Mouse (Mus musculus): ENCODE data around the gene Astn2. TPM values are rescaled to one million over a fixed set of nuclear protein-coding genes. Genes with fewer than 3 reads are reported as not detected.

The Astn2 gene
- polyA plus RNA-seq, 1 experiment from 2014 or later, result 0.97 TPM

- Histone ChIP-seq H3K27me3 (no peaks in the 10 kb centered on the region), H3K36me3 (no peaks in the 10 kb centered on the region), H3K27ac (no peak overlapping the region), H3K4me3 (no peak overlapping the region), H3K9ac (no peak overlapping the region), H3K4me2 (no peak overlapping the region), H3K4me1 (no peaks in the 10 kb centered on the region), H3K9me3 (no peaks in the 10 kb centered on the region)
- WGBS, result 78% methylated on average over 1 of the region's 1 CpGs
- no peak for ATAC-seq (ENCODE audit: borderline replicate concordance, extremely low read depth, low FRiP score, low TSS enrichment)
Measured at GRCm38 (mm10) chr4:65813500-65814175, 590.8 kb downstream of the Astn2 start.

DNA sequence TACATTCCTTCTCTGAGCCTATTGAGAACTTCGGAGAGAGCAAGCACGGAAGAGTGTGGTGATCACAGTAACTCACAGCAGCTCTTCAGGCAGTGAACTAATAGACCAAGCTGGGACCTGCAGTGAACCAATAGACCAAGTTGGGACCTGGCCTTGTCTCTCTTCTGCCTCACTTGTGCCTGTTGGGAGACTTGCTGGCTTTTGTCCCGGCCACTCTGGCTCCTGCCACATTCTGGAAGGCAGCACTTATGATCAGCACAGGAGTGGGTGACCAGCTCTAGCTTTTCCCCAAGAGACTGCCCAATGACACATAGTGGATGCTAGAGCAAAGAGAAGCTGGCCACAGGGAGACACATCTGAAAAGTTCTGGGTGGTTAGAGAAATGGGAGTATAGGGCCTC, 597.1 kb downstream of the Astn2 start:
- Histone ChIP-seq H3K36me3 (no peaks in the 10 kb centered on the region), H3K9ac (no peak overlapping the region), H3K27me3 (no peaks in the 10 kb centered on the region), H3K4me1 (no peaks in the 10 kb centered on the region), H3K4me3 (no peak overlapping the region), H3K27ac (no peak overlapping the region), H3K9me3 (no peaks in the 10 kb centered on the region), H3K4me2 (no peak overlapping the region)
- no peak for ATAC-seq (ENCODE audit: borderline replicate concordance, extremely low read depth, low FRiP score, low TSS enrichment)
- WGBS, result 78% methylated on average over 3 of the region's 3 CpGs

DNA sequence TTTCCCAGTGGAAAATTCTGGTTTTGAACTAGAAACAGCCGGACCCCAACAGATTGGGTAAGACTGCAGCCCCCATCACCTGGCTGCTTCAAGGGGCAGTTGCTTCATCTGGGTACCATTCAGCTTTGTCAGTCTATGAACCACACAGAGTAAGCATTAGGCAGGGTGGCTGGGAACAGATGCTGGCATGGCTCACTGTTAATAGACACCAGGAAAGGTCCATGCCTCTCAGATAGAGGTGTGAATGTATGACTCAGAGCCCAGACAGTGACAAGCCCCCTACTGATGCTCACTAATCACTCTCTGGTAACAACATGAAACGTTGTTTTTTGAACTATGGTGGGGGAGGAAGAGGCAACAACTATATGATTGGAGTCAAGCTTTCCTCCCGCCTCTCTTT, 603.2 kb downstream of the Astn2 start:
- H3K27ac ChIP-seq, result no peak overlapping the region
- H3K4me2 ChIP-seq, result no peak overlapping the region
- H3K36me3 ChIP-seq, result no peaks in the 10 kb centered on the region
- WGBS, result 57% methylated on average over 3 of the region's 3 CpGs
- H3K9me3 ChIP-seq, result no peaks in the 10 kb centered on the region
- no peak overlapping the region for H3K4me3 ChIP-seq
- no peaks in the 10 kb centered on the region for H3K27me3 ChIP-seq
- no peaks in the 10 kb centered on the region for H3K4me1 ChIP-seq
- ATAC-seq (ENCODE audit: borderline replicate concordance, extremely low read depth, low FRiP score, low TSS enrichment), result no peak
- H3K9ac ChIP-seq, result no peak overlapping the region

DNA sequence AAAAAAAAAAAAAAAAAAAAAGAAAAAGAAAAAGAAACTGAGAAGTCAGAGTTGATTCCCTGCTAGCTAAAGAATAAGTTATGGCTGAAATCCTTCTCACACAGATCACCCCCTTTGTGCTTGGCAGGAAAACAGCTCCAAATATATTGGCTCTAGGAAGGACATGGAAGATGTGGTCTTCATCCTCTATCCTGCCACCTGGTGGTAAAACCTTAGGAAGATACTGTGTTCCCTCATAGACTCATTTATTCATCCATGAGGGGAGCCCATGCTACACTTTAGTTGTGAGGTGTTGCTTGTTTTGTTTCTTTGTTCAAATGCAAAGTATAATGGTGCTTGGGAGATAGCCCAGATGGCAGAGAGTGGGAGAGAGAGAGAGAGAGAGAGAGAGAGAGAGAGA, 613.4 kb downstream of the Astn2 start:
- H3K9ac ChIP-seq, result no peak overlapping the region
- no peak overlapping the region for H3K27ac ChIP-seq
- no peak overlapping the region for H3K4me2 ChIP-seq
- no peaks in the 10 kb centered on the region for H3K27me3 ChIP-seq
- no peak for ATAC-seq (ENCODE audit: borderline replicate concordance, extremely low read depth, low FRiP score, low TSS enrichment)
- no peaks in the 10 kb centered on the region for H3K9me3 ChIP-seq
- H3K4me1 ChIP-seq, result no peaks in the 10 kb centered on the region
- H3K4me3 ChIP-seq, result no peak overlapping the region
- H3K36me3 ChIP-seq, result no peaks in the 10 kb centered on the region

DNA sequence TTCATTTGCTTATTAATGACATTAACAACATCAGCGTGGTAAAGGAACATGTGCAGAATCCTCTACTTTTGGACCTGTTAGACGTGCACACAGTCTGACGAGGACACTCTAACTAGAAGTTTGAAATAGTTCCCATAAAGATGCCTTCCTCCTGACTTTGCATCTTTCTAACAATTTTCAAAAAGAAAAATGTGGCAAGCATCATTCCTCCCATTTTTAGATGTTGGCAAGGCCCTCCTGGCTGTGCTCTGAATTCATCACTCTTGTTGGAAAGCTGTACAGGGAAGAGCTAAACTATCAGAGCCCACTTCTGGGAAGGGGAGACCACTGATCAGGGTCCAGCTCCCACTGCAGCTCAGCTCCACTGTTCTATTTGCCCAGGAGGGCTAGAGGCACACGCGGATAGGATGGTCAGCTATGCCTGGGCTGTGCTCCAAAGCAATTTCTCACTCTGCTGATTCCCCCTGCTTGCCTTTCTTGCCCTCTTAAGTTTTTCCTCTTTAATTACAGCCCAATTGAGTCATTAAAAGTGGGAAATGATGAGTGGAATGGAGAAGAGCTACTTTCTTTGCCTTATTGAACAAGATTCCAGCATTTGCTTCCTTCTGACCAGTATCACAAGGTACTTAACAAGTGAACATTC, 630.9 kb downstream of the Astn2 start:
- no peaks in the 10 kb centered on the region for H3K4me1 ChIP-seq
- no peaks in the 10 kb centered on the region for H3K36me3 ChIP-seq
- H3K27ac ChIP-seq, result no peak overlapping the region
- no peak for ATAC-seq (ENCODE audit: borderline replicate concordance, extremely low read depth, low FRiP score, low TSS enrichment)
- H3K9ac ChIP-seq, result no peak overlapping the region
- WGBS, result 72% methylated on average over 5 of the region's 5 CpGs
- H3K4me2 ChIP-seq, result no peak overlapping the region
- H3K4me3 ChIP-seq, result no peak overlapping the region
- no peaks in the 10 kb centered on the region for H3K27me3 ChIP-seq
- H3K9me3 ChIP-seq, result no peaks in the 10 kb centered on the region

GRCm38 (mm10) chr4:65770952-65771351, 633.5 kb downstream of the Astn2 start:
- Histone ChIP-seq H3K27me3 (no peaks in the 10 kb centered on the region), H3K27ac (no peak overlapping the region), H3K4me3 (no peak overlapping the region), H3K4me2 (no peak overlapping the region), H3K9ac (no peak overlapping the region), H3K36me3 (no peaks in the 10 kb centered on the region), H3K9me3 (no peaks in the 10 kb centered on the region), H3K4me1 (no peaks in the 10 kb centered on the region)
- no peak for ATAC-seq (ENCODE audit: borderline replicate concordance, extremely low read depth, low FRiP score, low TSS enrichment)
- 85% methylated on average over 4 of the region's 4 CpGs for WGBS

DNA sequence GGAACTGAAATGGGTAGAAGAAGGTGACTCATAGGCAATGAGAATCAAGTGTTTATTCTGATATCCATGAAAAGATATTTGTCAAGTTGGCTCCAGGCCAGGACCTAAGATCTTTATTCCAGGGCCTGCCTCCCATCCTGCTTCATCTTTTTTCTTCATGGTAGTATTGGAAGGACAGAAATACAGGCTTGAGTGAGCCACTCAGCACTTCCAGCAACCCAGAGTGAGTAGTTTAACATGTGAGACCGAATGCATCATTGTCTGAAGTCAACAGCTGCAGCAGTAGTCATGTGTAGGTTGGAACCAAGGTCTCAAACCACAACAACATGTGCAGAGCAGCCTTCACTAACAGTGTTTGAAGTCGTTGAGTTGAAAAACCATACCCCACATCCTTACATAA, 636.5 kb downstream of the Astn2 start:
- no peaks in the 10 kb centered on the region for H3K4me1 ChIP-seq
- ATAC-seq (ENCODE audit: borderline replicate concordance, extremely low read depth, low FRiP score, low TSS enrichment), result no peak
- no peaks in the 10 kb centered on the region for H3K27me3 ChIP-seq
- H3K36me3 ChIP-seq, result no peaks in the 10 kb centered on the region
- no peak overlapping the region for H3K4me2 ChIP-seq
- no peak overlapping the region for H3K4me3 ChIP-seq
- WGBS, result 39% methylated on average over 2 of the region's 2 CpGs
- H3K27ac ChIP-seq, result no peak overlapping the region
- H3K9ac ChIP-seq, result no peak overlapping the region
- H3K9me3 ChIP-seq, result no peaks in the 10 kb centered on the region

DNA sequence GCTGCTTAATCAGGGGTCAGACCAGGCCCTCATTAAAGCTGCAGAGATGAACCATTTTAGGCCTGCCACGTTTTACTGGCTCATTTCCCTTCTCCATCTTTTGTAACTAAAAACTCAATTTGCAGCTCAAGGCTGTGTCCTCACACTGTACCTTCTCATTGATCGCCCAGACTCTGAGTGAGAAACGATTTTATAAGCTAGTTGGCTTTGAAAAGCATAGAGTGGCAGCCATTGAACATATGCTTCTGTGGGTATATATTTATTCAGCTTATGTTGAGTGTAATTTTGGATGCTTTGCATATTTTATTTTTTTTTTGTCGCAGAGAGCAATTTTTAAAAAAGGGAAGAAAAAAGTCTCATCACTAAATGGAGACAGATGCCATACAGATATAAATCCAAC, 637.0 kb downstream of the Astn2 start:
- ATAC-seq (ENCODE audit: borderline replicate concordance, extremely low read depth, low FRiP score, low TSS enrichment), result no peak
- 72% methylated on average over 4 of the region's 4 CpGs for WGBS
- Histone ChIP-seq H3K27me3 (no peaks in the 10 kb centered on the region), H3K9ac (no peak overlapping the region), H3K9me3 (no peaks in the 10 kb centered on the region), H3K4me1 (no peaks in the 10 kb centered on the region), H3K27ac (no peak overlapping the region), H3K36me3 (no peaks in the 10 kb centered on the region), H3K4me2 (no peak overlapping the region), H3K4me3 (no peak overlapping the region)

- no peak for ATAC-seq (ENCODE audit: borderline replicate concordance, extremely low read depth, low FRiP score, low TSS enrichment)
- Histone ChIP-seq H3K4me2 (no peak overlapping the region), H3K27me3 (no peaks in the 10 kb centered on the region), H3K4me3 (no peak overlapping the region), H3K9me3 (no peaks in the 10 kb centered on the region), H3K36me3 (no peaks in the 10 kb centered on the region), H3K4me1 (no peaks in the 10 kb centered on the region), H3K9ac (no peak overlapping the region), H3K27ac (no peak overlapping the region)
- 66% methylated on average over 3 of the region's 3 CpGs for WGBS
Measured at GRCm38 (mm10) chr4:65765312-65765711, 639.1 kb downstream of the Astn2 start.

DNA sequence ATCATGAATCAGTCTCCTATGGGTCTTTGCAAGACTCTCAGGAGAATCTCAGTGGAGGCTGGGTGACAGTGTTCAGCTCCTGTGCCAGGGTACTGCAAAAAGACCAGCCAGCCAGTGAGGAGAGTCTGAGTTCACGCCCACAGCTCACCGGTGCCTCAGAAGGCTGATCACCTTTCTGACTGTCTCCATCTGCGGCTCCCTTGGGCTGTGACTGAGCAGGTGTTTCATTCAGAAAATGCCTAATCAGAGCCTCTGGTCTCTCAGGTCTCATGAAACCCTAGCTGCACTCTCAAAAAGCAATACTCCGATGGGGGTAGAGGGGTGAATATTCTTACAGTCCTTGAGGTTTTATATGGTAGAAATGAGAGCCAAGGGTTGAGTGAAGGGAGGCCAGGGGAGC, 640.1 kb downstream of the Astn2 start:
- no peak for ATAC-seq (ENCODE audit: borderline replicate concordance, extremely low read depth, low FRiP score, low TSS enrichment)
- Histone ChIP-seq H3K9ac (no peak overlapping the region), H3K27me3 (no peaks in the 10 kb centered on the region), H3K4me3 (no peak overlapping the region), H3K4me2 (no peak overlapping the region), H3K9me3 (no peaks in the 10 kb centered on the region), H3K36me3 (no peaks in the 10 kb centered on the region), H3K27ac (no peak overlapping the region), H3K4me1 (no peaks in the 10 kb centered on the region)
- WGBS, result 72% methylated on average over 4 of the region's 4 CpGs

GRCm38 (mm10) chr4:65763823-65764222, 640.6 kb downstream of the Astn2 start:
- Histone ChIP-seq H3K9me3 (no peaks in the 10 kb centered on the region), H3K27ac (no peak overlapping the region), H3K27me3 (no peaks in the 10 kb centered on the region), H3K9ac (no peak overlapping the region), H3K4me3 (no peak overlapping the region), H3K4me1 (no peaks in the 10 kb centered on the region), H3K36me3 (no peaks in the 10 kb centered on the region), H3K4me2 (no peak overlapping the region)
- 82% methylated on average over 2 of the region's 2 CpGs for WGBS
- no peak for ATAC-seq (ENCODE audit: borderline replicate concordance, extremely low read depth, low FRiP score, low TSS enrichment)

DNA sequence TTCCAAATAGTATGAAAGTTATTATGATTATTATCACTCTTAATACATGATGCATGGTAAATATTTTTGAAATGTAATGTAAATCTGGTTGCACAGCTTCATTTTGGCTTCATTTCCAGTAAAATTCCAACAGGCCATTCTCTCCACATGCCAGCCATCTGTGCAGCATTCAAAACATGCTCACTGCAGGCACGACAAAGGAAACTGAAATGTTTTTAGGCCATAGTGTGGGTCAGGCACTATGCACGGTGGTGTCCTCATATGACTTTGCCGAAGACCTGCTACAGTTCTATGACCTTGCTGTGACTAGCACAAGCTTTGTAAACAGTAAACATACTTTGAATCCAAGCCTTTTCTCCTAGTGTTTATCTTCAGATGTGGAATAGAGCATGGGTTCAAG, 642.3 kb downstream of the Astn2 start:
- H3K9me3 ChIP-seq, result no peaks in the 10 kb centered on the region
- H3K36me3 ChIP-seq, result no peaks in the 10 kb centered on the region
- H3K27ac ChIP-seq, result no peak overlapping the region
- no peaks in the 10 kb centered on the region for H3K4me1 ChIP-seq
- H3K27me3 ChIP-seq, result no peaks in the 10 kb centered on the region
- no peak overlapping the region for H3K4me3 ChIP-seq
- ATAC-seq (ENCODE audit: borderline replicate concordance, extremely low read depth, low FRiP score, low TSS enrichment), result no peak
- no peak overlapping the region for H3K4me2 ChIP-seq
- 53% methylated on average over 3 of the region's 3 CpGs for WGBS
- H3K9ac ChIP-seq, result no peak overlapping the region

- no peak overlapping the region for H3K27ac ChIP-seq
- no peaks in the 10 kb centered on the region for H3K9me3 ChIP-seq
- no peak overlapping the region for H3K4me2 ChIP-seq
- H3K27me3 ChIP-seq, result no peaks in the 10 kb centered on the region
- no peak overlapping the region for H3K9ac ChIP-seq
- no peaks in the 10 kb centered on the region for H3K36me3 ChIP-seq
- 55% methylated on average over 3 of the region's 3 CpGs for WGBS
- no peak overlapping the region for H3K4me3 ChIP-seq
- H3K4me1 ChIP-seq, result no peaks in the 10 kb centered on the region
- ATAC-seq (ENCODE audit: borderline replicate concordance, extremely low read depth, low FRiP score, low TSS enrichment), result no peak
Measured at GRCm38 (mm10) chr4:65761658-65762057, 642.8 kb downstream of the Astn2 start.

Data from lung, embryonic 15.5 days (tissue).